Mouse (Mus musculus) liver, adult 2 months (tissue): ENCODE measurements around the gene Tbc1d25.

Experiments
- CTCF ChIP-seq: fragments of 200-500 bp; IDR thresholded peaks from 2 replicates; pipeline ENCODE4 v1.5.1; 2011; ENCODE audit warnings: low read depth, low read length, control low read depth
- POLR2A ChIP-seq: fragments of 200-500 bp; IDR thresholded peaks from 2 replicates; pipeline ENCODE4 v1.6.1; 2011; ENCODE audit warnings: low read length, control low read depth; ENCODE audit not compliant: insufficient read depth; ENCODE audit errors: extremely low read depth

DNA sequence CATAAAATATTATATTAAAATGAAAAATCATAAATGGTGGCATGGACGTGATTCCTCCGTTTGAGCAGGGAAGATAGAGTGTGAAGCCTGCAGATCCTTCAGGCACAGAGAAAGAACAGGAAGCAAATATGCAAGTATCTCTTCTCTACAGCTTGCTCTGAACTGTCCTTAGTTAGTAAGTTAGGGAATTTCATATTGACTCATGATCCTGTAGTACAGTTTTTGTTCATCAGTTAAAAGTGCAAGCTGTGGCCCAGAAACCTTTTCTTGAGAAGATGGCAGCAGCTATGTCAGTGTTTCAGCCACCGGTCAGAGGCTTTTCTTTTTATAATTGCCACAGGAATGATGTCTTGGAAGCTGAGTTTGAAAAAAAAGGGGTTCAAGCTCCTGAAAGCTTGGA lies 71.0 kb downstream of the Tbc1d25 start:
- TF ChIP-seq CTCF = no peak
- no peak for TF ChIP-seq POLR2A
